Mouse (Mus musculus) neural tube, embryonic 11.5 days (tissue): ENCODE results near the gene Serpina16. TPM values are rescaled to one million over a fixed set of nuclear protein-coding genes. Genes with fewer than 3 reads are reported as not detected.

Experiments
- polyA plus RNA-seq: library from polyadenylated mRNA; unstranded; fragments of >200 nt; fragmentation: Nextera tagmentation; extraction: Ambion mirVana; gene quantifications from 2 replicates; pipeline ENCODE4 v1.2.1, GENCODE M21; 2014

Gene Serpina16
- polyA plus RNA-seq, 1 experiment from 2014 or later: not detected

Other genes starting within 250 kb of the Serpina16 start
- gene Ifi27, start 241.9 kb downstream of the Serpina16 start, polyA plus RNA-seq: 1.8 and 2.0 TPM in 2 replicates
- gene Ifi27l2a, start 232.5 kb downstream of the Serpina16 start, polyA plus RNA-seq: 1.4 TPM in 2 replicates
- gene Ifi27l2b, start 218.9 kb downstream of the Serpina16 start, polyA plus RNA-seq: not detected in 2 replicates
- gene Ppp4r4, start 143.9 kb downstream of the Serpina16 start, polyA plus RNA-seq: 2.6 and 2.7 TPM in 2 replicates
- gene Serpina10, start 44.7 kb downstream of the Serpina16 start, polyA plus RNA-seq: 0.08 TPM in 1 of 2 replicates, not detected in the other
- 0.33 and 0.84 TPM in 2 replicates for gene Serpina6, start 18.9 kb downstream of the Serpina16 start, polyA plus RNA-seq
- gene Serpina1f, start 19.4 kb upstream of the Serpina16 start, polyA plus RNA-seq: not detected in 2 replicates
- gene Serpina1d, start 97.5 kb upstream of the Serpina16 start, polyA plus RNA-seq: not detected in 2 replicates
- gene Serpina1b, start 154.2 kb upstream of the Serpina16 start, polyA plus RNA-seq: 0.38 TPM in 1 of 2 replicates, not detected in the other
- gene Serpina1a, start 187.4 kb upstream of the Serpina16 start, polyA plus RNA-seq: not detected in 2 replicates
- not detected in 2 replicates for gene Serpina1c, start 228.7 kb upstream of the Serpina16 start, polyA plus RNA-seq